Mouse (Mus musculus) intestine, embryonic 16.5 days (tissue): ENCODE data around the gene Gm12166. TPM values are rescaled to one million over a fixed set of nuclear protein-coding genes. Genes with fewer than 3 reads are reported as not detected.

Experiments used
- ATAC-seq: fragments of 200-750 bp; cut with Nextera tagmentation; 2 replicates; pipeline ENCODE4 v1.8.0; 2017; ENCODE audit warnings: moderate TSS enrichment, moderate library complexity
- H3K27ac ChIP-seq: fragments of 300-500 bp; sonication (generic); 2 replicates; pipeline ENCODE4 v1.5.1; 2014; ENCODE audit warnings: mild to moderate bottlenecking, low read length
- H3K27me3 ChIP-seq: fragments of 300-500 bp; sonication (generic); replicated peaks from 2 replicates; pipeline ENCODE4 v1.6.1; 2014; ENCODE audit warnings: low read length, control low read depth, mixed read lengths; ENCODE audit not compliant: control insufficient read depth, insufficient read depth
- H3K36me3 ChIP-seq: fragments of 300-500 bp; sonication (generic); 2 replicates; pipeline ENCODE4 v1.6.1; 2014; ENCODE audit warnings: low read length, control low read depth; ENCODE audit not compliant: control insufficient read depth, insufficient read depth
- H3K4me1 ChIP-seq: fragments of 300-500 bp; sonication (generic); 2 replicates; pipeline ENCODE4 v1.6.1; 2014; ENCODE audit warnings: low read length, control low read depth, mixed read lengths; ENCODE audit not compliant: control insufficient read depth, insufficient read depth
- H3K4me2 ChIP-seq: fragments of 300-500 bp; sonication (generic); 2 replicates; pipeline ENCODE4 v1.6.1; 2014; ENCODE audit warnings: low read depth, low read length, control low read depth
- H3K4me3 ChIP-seq: fragments of 300-500 bp; sonication (generic); 2 replicates; pipeline ENCODE4 v1.5.1; 2014; ENCODE audit warnings: mild to moderate bottlenecking, low read length
- H3K9ac ChIP-seq: fragments of 300-500 bp; sonication (generic); 2 replicates; pipeline ENCODE4 v1.6.1; 2014; ENCODE audit warnings: low read depth, low read length
- H3K9me3 ChIP-seq: fragments of 300-500 bp; sonication (generic); 2 replicates; pipeline ENCODE4 v1.6.1; 2016; ENCODE audit warnings: low read length, control low read depth; ENCODE audit not compliant: control insufficient read depth
- WGBS: fragments of 180-500 bp; shearing (Covaris S2); extraction: QIAGEN DNeasy Blood & Tissue Kit; methylation state at CpG from one replicate; pipeline ENCODE4 v1.1.7; 2014; 5-methylcytosine and 5-hydroxymethylcytosine counted together
- polyA plus RNA-seq: library from polyadenylated mRNA; unstranded; fragments of >200 nt; fragmentation: Nextera tagmentation; extraction: Ambion mirVana; gene quantifications from 2 replicates; pipeline ENCODE4 v1.2.1, GENCODE M21; 2015

The Gm12166 gene
- polyA plus RNA-seq, 1 experiment from 2014 or later = 5.5 TPM

- Histone ChIP-seq H3K4me1 (peaks cover 32% of the 10 kb centered on the region), H3K36me3 (no peaks in the 10 kb centered on the region), H3K4me2 (no peak overlapping the region), H3K27me3 (no peaks in the 10 kb centered on the region), H3K9ac (no peak overlapping the region; the same call in 1 of the 2 replicates), H3K4me3 (no peak overlapping the region), H3K9me3 (no peaks in the 10 kb centered on the region), H3K27ac (no peak overlapping the region)
- whole genome bisulfite sequencing = 91% methylated on average over 10 of the region's 10 CpGs
- no peak for ATAC-seq
These were observed 15.4 kb upstream of the Gm12166 start for GRCm38 (mm10) chr11:46067371-46068060.

GRCm38 (mm10) chr11:46065201-46066011 lies 13.3 kb upstream of the Gm12166 start:
- Histone ChIP-seq H3K4me2 (no peak overlapping the region), H3K4me3 (no peak overlapping the region), H3K27ac (peak overlapping the region; percentile 80), H3K9me3 (no peaks in the 10 kb centered on the region), H3K4me1 (peaks cover 30% of the 10 kb centered on the region), H3K27me3 (no peaks in the 10 kb centered on the region), H3K36me3 (no peaks in the 10 kb centered on the region), H3K9ac (no peak overlapping the region)
- ATAC-seq = peak; percentile 69
- WGBS = 42% methylated on average over 21 of the region's 21 CpGs

GRCm38 (mm10) chr11:46064767-46065166 lies 12.6 kb upstream of the Gm12166 start:
- Histone ChIP-seq H3K9ac (no peak overlapping the region; the same call in 1 of the 2 replicates), H3K4me3 (no peak overlapping the region), H3K4me1 (peaks cover 27% of the 10 kb centered on the region), H3K27ac (peak overlapping the region; percentile 75), H3K27me3 (no peaks in the 10 kb centered on the region), H3K4me2 (no peak overlapping the region), H3K36me3 (no peaks in the 10 kb centered on the region), H3K9me3 (no peaks in the 10 kb centered on the region)
- ATAC-seq = no peak
- WGBS = 46% methylated on average over 8 of the region's 8 CpGs

- no peaks in the 10 kb centered on the region for H3K27me3 ChIP-seq
- H3K4me1 ChIP-seq = peaks cover 16% of the 10 kb centered on the region; the same call in 1 of the 2 replicates
- 58% methylated on average over 9 of the region's 9 CpGs for WGBS
- no peaks in the 10 kb centered on the region for H3K36me3 ChIP-seq
- peak overlapping the region; percentile 3; the same call in 1 of the 2 replicates for H3K27ac ChIP-seq
- H3K4me3 ChIP-seq = no peak overlapping the region
- no peak for ATAC-seq
- no peaks in the 10 kb centered on the region for H3K9me3 ChIP-seq
- no peak overlapping the region for H3K9ac ChIP-seq
- H3K4me2 ChIP-seq = no peak overlapping the region
These were observed 11.0 kb upstream of the Gm12166 start for GRCm38 (mm10) chr11:46062993-46063731.

GRCm38 (mm10) chr11:46062569-46062968 lies 10.4 kb upstream of the Gm12166 start:
- H3K4me3 ChIP-seq = no peak overlapping the region
- H3K4me2 ChIP-seq = no peak overlapping the region
- no peaks in the 10 kb centered on the region for H3K27me3 ChIP-seq
- peaks cover 16% of the 10 kb centered on the region; the same call in 1 of the 2 replicates for H3K4me1 ChIP-seq
- WGBS = 56% methylated on average over 4 of the region's 4 CpGs
- no peak overlapping the region for H3K27ac ChIP-seq
- H3K9ac ChIP-seq = no peak overlapping the region
- no peaks in the 10 kb centered on the region for H3K36me3 ChIP-seq
- H3K9me3 ChIP-seq = no peaks in the 10 kb centered on the region
- ATAC-seq = no peak

- no peak overlapping the region for H3K27ac ChIP-seq
- no peaks in the 10 kb centered on the region for H3K9me3 ChIP-seq
- H3K4me3 ChIP-seq = no peak overlapping the region
- no peak for ATAC-seq
- WGBS = 55% methylated on average over 6 of the region's 6 CpGs
- H3K9ac ChIP-seq = no peak overlapping the region
- H3K36me3 ChIP-seq = no peaks in the 10 kb centered on the region
- no peak overlapping the region for H3K4me2 ChIP-seq
- peaks cover under 1% of the 10 kb centered on the region; the same call in 1 of the 2 replicates for H3K27me3 ChIP-seq
- H3K4me1 ChIP-seq = peaks cover 16% of the 10 kb centered on the region; the same call in 1 of the 2 replicates
These were observed 9.8 kb upstream of the Gm12166 start for GRCm38 (mm10) chr11:46061776-46062445.

- Histone ChIP-seq H3K27ac (no peak overlapping the region), H3K9me3 (no peaks in the 10 kb centered on the region), H3K4me3 (no peak overlapping the region), H3K27me3 (peaks cover 2% of the 10 kb centered on the region; the same call in 1 of the 2 replicates), H3K4me2 (no peak overlapping the region), H3K4me1 (peaks cover 14% of the 10 kb centered on the region; the same call in 1 of the 2 replicates), H3K9ac (no peak overlapping the region), H3K36me3 (no peaks in the 10 kb centered on the region)
- 72% methylated on average over 5 of the region's 5 CpGs for WGBS
- ATAC-seq = no peak
These were observed 8.5 kb upstream of the Gm12166 start for GRCm38 (mm10) chr11:46060651-46061020.

- WGBS = 65% methylated on average over 8 of the region's 8 CpGs
- no peak for ATAC-seq
- Histone ChIP-seq H3K36me3 (no peaks in the 10 kb centered on the region), H3K27ac (no peak overlapping the region), H3K9ac (no peak overlapping the region), H3K4me3 (no peak overlapping the region), H3K9me3 (no peaks in the 10 kb centered on the region), H3K27me3 (peaks cover 2% of the 10 kb centered on the region; the same call in 1 of the 2 replicates), H3K4me1 (peaks cover 11% of the 10 kb centered on the region; the same call in 1 of the 2 replicates), H3K4me2 (no peak overlapping the region)
These were observed 7.9 kb upstream of the Gm12166 start for GRCm38 (mm10) chr11:46059887-46060650.
